Mouse (Mus musculus): ENCODE data around the gene Vps9d1. TPM values are rescaled to one million over a fixed set of nuclear protein-coding genes. Genes with fewer than 3 reads are reported as not detected.
A peak's percentile ranks its signal among the peaks of the same experiment; 100 is the strongest.

Gene Vps9d1
- polyA plus RNA-seq, 1 experiment from 2014 or later: 4.5 TPM

GRCm38 (mm10) chr8:123250940-123251339 is 3.2 kb downstream of the Vps9d1 start:
- Histone ChIP-seq H3K27me3 (ENCODE audit: insufficient read depth, low read length) (no peaks in the 10 kb centered on the region), H3K36me3 (replicated peaks; ENCODE audit: insufficient read depth, low read length) (peaks cover 36% of the 10 kb centered on the region), H3K9ac (replicated peaks) (no peak overlapping the region), H3K4me2 (ENCODE audit: low read depth, low read length) (no peak overlapping the region), H3K4me3 (ENCODE audit: low read depth, low read length) (no peak overlapping the region), H3K27ac (ENCODE audit: low read depth) (no peak overlapping the region), H3K9me3 (ENCODE audit: low read length) (no peaks in the 10 kb centered on the region), H3K4me1 (ENCODE audit: insufficient read depth) (peaks cover 14% of the 10 kb centered on the region)
- no peak for ATAC-seq
- TF ChIP-seq CTCF (IDR thresholded peaks at IDR 0.05; ENCODE audit: low read depth) (no peak), EP300 (IDR thresholded peaks at IDR 0.05; ENCODE audit: low read depth) (no peak)
- 88% methylated on average over 5 of the region's 5 CpGs for WGBS (ENCODE audit: insufficient replicate concordance)
- DNase-seq: no peak

GRCm38 (mm10) chr8:123248596-123248995 is 5.6 kb downstream of the Vps9d1 start:
- peaks cover 16% of the 10 kb centered on the region for H3K4me1 ChIP-seq (ENCODE audit: insufficient read depth)
- H3K27ac ChIP-seq (ENCODE audit: low read depth): no peak overlapping the region
- no peaks in the 10 kb centered on the region for H3K27me3 ChIP-seq (ENCODE audit: insufficient read depth, low read length)
- TF ChIP-seq CTCF (IDR thresholded peaks at IDR 0.05; ENCODE audit: low read depth) (no peak), EP300 (IDR thresholded peaks at IDR 0.05; ENCODE audit: low read depth) (no peak)
- H3K36me3 ChIP-seq (replicated peaks; ENCODE audit: insufficient read depth, low read length): peaks cover 40% of the 10 kb centered on the region
- no peak overlapping the region for H3K4me2 ChIP-seq (ENCODE audit: low read depth, low read length)
- H3K9me3 ChIP-seq (ENCODE audit: low read length): no peaks in the 10 kb centered on the region
- 65% methylated on average over 8 of the region's 8 CpGs for WGBS (ENCODE audit: insufficient replicate concordance)
- H3K9ac ChIP-seq (replicated peaks): no peak overlapping the region
- DNase-seq (no peak), ATAC-seq (no peak)
- no peak overlapping the region for H3K4me3 ChIP-seq (ENCODE audit: low read depth, low read length)

- H3K36me3 ChIP-seq (replicated peaks; ENCODE audit: insufficient read depth, low read length): peaks cover 40% of the 10 kb centered on the region
- DNase-seq (no peak), ATAC-seq (no peak)
- H3K4me2 ChIP-seq (ENCODE audit: low read depth, low read length): no peak overlapping the region
- no peak for TF ChIP-seq CTCF (IDR thresholded peaks at IDR 0.05; ENCODE audit: low read depth)
- TF ChIP-seq EP300 (IDR thresholded peaks at IDR 0.05; ENCODE audit: low read depth): no peak
- no peak overlapping the region for H3K27ac ChIP-seq (ENCODE audit: low read depth)
- H3K9me3 ChIP-seq (ENCODE audit: low read length): no peaks in the 10 kb centered on the region
- no peak overlapping the region for H3K4me3 ChIP-seq (ENCODE audit: low read depth, low read length)
- WGBS (ENCODE audit: insufficient replicate concordance): 90% methylated on average over 6 of the region's 6 CpGs
- no peaks in the 10 kb centered on the region for H3K27me3 ChIP-seq (ENCODE audit: insufficient read depth, low read length)
- H3K4me1 ChIP-seq (ENCODE audit: insufficient read depth): peaks cover 16% of the 10 kb centered on the region
- no peak overlapping the region for H3K9ac ChIP-seq (replicated peaks)
Observed at GRCm38 (mm10) chr8:123247748-123248147, 6.4 kb downstream of the Vps9d1 start.

GRCm38 (mm10) chr8:123245543-123245942 is 8.6 kb downstream of the Vps9d1 start:
- WGBS (ENCODE audit: insufficient replicate concordance): 92% methylated on average over 12 of the region's 12 CpGs
- no peak overlapping the region for H3K9ac ChIP-seq (replicated peaks)
- DNase-seq (no peak), ATAC-seq (no peak)
- H3K27ac ChIP-seq (ENCODE audit: low read depth): no peak overlapping the region
- H3K4me1 ChIP-seq (ENCODE audit: insufficient read depth): peaks cover 21% of the 10 kb centered on the region
- H3K9me3 ChIP-seq (ENCODE audit: low read length): no peaks in the 10 kb centered on the region
- H3K27me3 ChIP-seq (ENCODE audit: insufficient read depth, low read length): no peaks in the 10 kb centered on the region
- no peak overlapping the region for H3K4me2 ChIP-seq (ENCODE audit: low read depth, low read length)
- no peak for TF ChIP-seq EP300 (IDR thresholded peaks at IDR 0.05; ENCODE audit: low read depth)
- no peak for TF ChIP-seq CTCF (IDR thresholded peaks at IDR 0.05; ENCODE audit: low read depth)
- no peak overlapping the region for H3K4me3 ChIP-seq (ENCODE audit: low read depth, low read length)
- H3K36me3 ChIP-seq (replicated peaks; ENCODE audit: insufficient read depth, low read length): peaks cover 39% of the 10 kb centered on the region

DNA sequence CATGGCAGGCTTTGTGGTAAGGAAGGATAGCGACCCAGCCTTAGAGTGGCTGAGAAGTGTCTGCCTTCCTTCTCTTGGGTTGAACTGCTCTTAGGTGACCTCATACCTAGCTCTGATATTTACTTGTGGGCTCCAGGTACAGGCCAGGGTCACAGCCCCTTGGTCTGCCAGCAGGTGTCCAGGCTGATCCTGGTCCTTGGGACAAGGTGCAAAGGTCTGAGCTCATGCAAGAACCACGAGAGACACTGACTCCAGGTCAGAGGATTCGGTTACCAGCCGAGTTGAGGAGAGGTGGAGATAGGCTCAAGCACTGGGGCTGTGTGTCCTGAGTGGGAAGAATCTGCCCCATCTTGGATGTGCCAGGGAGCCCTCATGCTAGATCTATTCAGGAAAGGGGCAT is 9.8 kb downstream of the Vps9d1 start:
- no peak overlapping the region for H3K4me3 ChIP-seq (ENCODE audit: low read depth, low read length)
- no peak overlapping the region for H3K4me2 ChIP-seq (ENCODE audit: low read depth, low read length)
- H3K27ac ChIP-seq (ENCODE audit: low read depth): peak overlapping the region; percentile 61; the same call in 1 of the 2 replicates
- H3K27me3 ChIP-seq (ENCODE audit: insufficient read depth, low read length): no peaks in the 10 kb centered on the region
- TF ChIP-seq CTCF (IDR thresholded peaks at IDR 0.05; ENCODE audit: low read depth) (no peak), EP300 (IDR thresholded peaks at IDR 0.05; ENCODE audit: low read depth) (no peak)
- H3K9me3 ChIP-seq (ENCODE audit: low read length): no peaks in the 10 kb centered on the region
- DNase-seq (no peak), ATAC-seq (peak; percentile 79)
- peaks cover 21% of the 10 kb centered on the region for H3K4me1 ChIP-seq (ENCODE audit: insufficient read depth)
- 0 out of 2 replicates have a peak overlapping the region, but pooled peaks have one; percentile 16 for H3K9ac ChIP-seq (replicated peaks)
- H3K36me3 ChIP-seq (replicated peaks; ENCODE audit: insufficient read depth, low read length): peaks cover 35% of the 10 kb centered on the region
- WGBS (ENCODE audit: insufficient replicate concordance): 73% methylated on average over 4 of the region's 4 CpGs

DNA sequence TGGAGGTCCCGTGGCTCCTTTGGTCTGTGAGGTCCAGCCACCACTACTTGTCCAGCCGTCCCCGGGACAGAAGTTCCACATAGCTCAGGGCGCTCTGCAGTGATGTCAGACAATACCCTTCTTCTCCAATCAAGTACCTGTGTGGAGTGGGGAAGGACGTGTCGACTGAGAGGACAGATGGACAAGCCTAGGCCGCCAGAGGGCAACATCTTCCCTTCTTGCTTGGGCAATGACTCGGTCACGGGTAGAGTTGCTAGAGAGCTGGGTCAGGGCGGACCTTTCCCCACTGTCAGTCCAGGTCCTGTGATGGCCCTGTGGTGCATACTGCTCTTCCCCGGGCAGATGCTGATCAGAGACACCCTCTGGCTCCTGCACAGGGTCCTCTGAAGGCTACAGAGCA is 11.1 kb downstream of the Vps9d1 start:
- DNase-seq: peak; percentile 53
- Histone ChIP-seq H3K4me3 (ENCODE audit: low read depth, low read length) (no peak overlapping the region), H3K4me2 (ENCODE audit: low read depth, low read length) (no peak overlapping the region), H3K4me1 (ENCODE audit: insufficient read depth) (peaks cover 21% of the 10 kb centered on the region), H3K36me3 (replicated peaks; ENCODE audit: insufficient read depth, low read length) (peaks cover 23% of the 10 kb centered on the region), H3K9me3 (ENCODE audit: low read length) (no peaks in the 10 kb centered on the region), H3K9ac (replicated peaks) (no peak overlapping the region), H3K27ac (ENCODE audit: low read depth) (peak overlapping the region; percentile 79; the same call in 1 of the 2 replicates), H3K27me3 (ENCODE audit: insufficient read depth, low read length) (no peaks in the 10 kb centered on the region)
- 64% methylated on average over 11 of the region's 11 CpGs for WGBS (ENCODE audit: insufficient replicate concordance)
- ATAC-seq: peak; percentile 15
- TF ChIP-seq CTCF (IDR thresholded peaks at IDR 0.05; ENCODE audit: low read depth) (peak; percentile 58), EP300 (IDR thresholded peaks at IDR 0.05; ENCODE audit: low read depth) (no peak)
